Mouse (Mus musculus): ENCODE results near the gene Chac1. TPM values are rescaled to one million over a fixed set of nuclear protein-coding genes. Genes with fewer than 3 reads are reported as not detected.
A peak's percentile ranks its signal among the peaks of the same experiment; 100 is the strongest.

Gene Chac1
- total and polyA plus RNA-seq, 3 experiments = 3.6 to 6.4 TPM; not detected in 1

- TF ChIP-seq ZC3H11A (IDR thresholded peaks at IDR 0.05; ENCODE audit: low read depth, low read length) (no peak), NRF1 (IDR thresholded peaks at IDR 0.05; ENCODE audit: insufficient read depth, low read depth, low read length, poor library complexity, severe bottlenecking) (no peak)
Observed at GRCm38 (mm10) chr2:119318043-119318710, 32.9 kb upstream of the Chac1 start (continued).

GRCm38 (mm10) chr2:119320571-119320970, 30.5 kb upstream of the Chac1 start:
- Histone ChIP-seq H3K9ac (ENCODE audit: control insufficient read depth, low read depth, low read length, poor library complexity, severe bottlenecking) (no peak overlapping the region), H3K9me3 (replicated peaks; ENCODE audit: insufficient read depth, low read length) (no peaks in the 10 kb centered on the region), H3K27ac (ENCODE audit: control insufficient read depth, low read depth, low read length) (no peak overlapping the region), H3K4me1 (ENCODE audit: control insufficient read depth in 1 of 2, insufficient read depth in 2 of 2, low read length in 2 of 2) (peaks cover 4 to 22% of the 10 kb centered on the region in 2 experiments), H3K27me3 (ENCODE audit: control insufficient read depth in 1 of 2, insufficient read depth in 2 of 2, low read length in 2 of 2) (peaks cover 3 to 6% of the 10 kb centered on the region in 2 experiments), H3K79me2 (ENCODE audit: control insufficient read depth, insufficient read depth, low read length, poor library complexity) (no peaks in the 10 kb centered on the region), H3K36me3 (ENCODE audit: control insufficient read depth in 1 of 2, insufficient read depth in 2 of 2, low read length in 2 of 2) (no peaks in the 10 kb centered on the region; a peak in 1 of 4 replicates), H3K4me3 (ENCODE audit: control insufficient read depth in 1 of 2, insufficient read depth in 1 of 2, low read depth in 2 of 2, low read length in 2 of 2) (no peak overlapping the region)
- TF ChIP-seq RAD21 (IDR thresholded peaks at IDR 0.05; ENCODE audit: low read depth, low read length) (no peak), USF1 (IDR thresholded peaks at IDR 0.05; ENCODE audit: low read depth, low read length) (no peak), SMC3 (IDR thresholded peaks at IDR 0.05; ENCODE audit: low read depth, low read length) (no peak), ZKSCAN1 (IDR thresholded peaks at IDR 0.05; ENCODE audit: low read depth, low read length) (no peak), MYC (IDR thresholded peaks at IDR 0.05; ENCODE audit: low read depth, low read length) (no peak), TCF12 (IDR thresholded peaks at IDR 0.05; ENCODE audit: low read depth, low read length) (peak; percentile 62), ELF1 (IDR thresholded peaks at IDR 0.05; ENCODE audit: low read depth, low read length) (no peak), ZC3H11A (IDR thresholded peaks at IDR 0.05; ENCODE audit: low read depth, low read length) (no peak), USF2 (IDR thresholded peaks at IDR 0.05; ENCODE audit: borderline replicate concordance in 1 of 2, insufficient read depth in 1 of 2, low read depth in 1 of 2, low read length in 2 of 2) (no peak), MAZ (IDR thresholded peaks at IDR 0.05; ENCODE audit: low read depth, low read length) (no peak), NRF1 (IDR thresholded peaks at IDR 0.05; ENCODE audit: insufficient read depth, low read depth, low read length, poor library complexity, severe bottlenecking) (no peak), BHLHE40 (IDR thresholded peaks at IDR 0.05; ENCODE audit: borderline replicate concordance, low read depth, low read length) (no peak), GABPA (IDR thresholded peaks at IDR 0.05; ENCODE audit: low read depth, low read length) (no peak), MYB (IDR thresholded peaks at IDR 0.05; ENCODE audit: low read depth, low read length) (no peak), ZNF384 (IDR thresholded peaks at IDR 0.05; ENCODE audit: low read depth, low read length) (no peak), ETS1 (IDR thresholded peaks at IDR 0.05; ENCODE audit: low read depth, low read length) (peak; percentile 48; the same call in 1 of the 2 replicates), ZMIZ1 (IDR thresholded peaks at IDR 0.05; ENCODE audit: low read depth, low read length) (no peak), SIN3A (IDR thresholded peaks at IDR 0.05; ENCODE audit: low read length) (no peak), NELFE (IDR thresholded peaks at IDR 0.05; ENCODE audit: low read depth, low read length) (no peak), TAL1 (IDR thresholded peaks at IDR 0.05; ENCODE audit: low read length) (peak; percentile 84), RCOR1 (IDR thresholded peaks at IDR 0.05; ENCODE audit: low read depth, low read length) (no peak), MXI1 (IDR thresholded peaks at IDR 0.05; ENCODE audit: low read depth, low read length) (no peak), POLR2AphosphoS5 (IDR thresholded peaks at IDR 0.05; ENCODE audit: borderline replicate concordance, low read depth, low read length) (no peak), EP300 (IDR thresholded peaks at IDR 0.05; ENCODE audit: low read depth in 1 of 2, low read length in 2 of 2) (peak; percentile 9 to 25; a peak in 2 of 4 replicates), GATA1 (IDR thresholded peaks at IDR 0.05; ENCODE audit: low read depth, low read length) (peak; percentile 11; the same call in 1 of the 2 replicates), TBP (IDR thresholded peaks at IDR 0.05; ENCODE audit: low read depth, low read length) (no peak), MAFK (IDR thresholded peaks at IDR 0.05; ENCODE audit: borderline replicate concordance, low read depth, low read length) (no peak)
- DNase-seq (ENCODE audit: low read depth, low spot score) = peak; percentile 52
